Mouse (Mus musculus) stomach, embryonic 16.5 days (tissue): ENCODE data around the gene Galnt5. TPM values are rescaled to one million over a fixed set of nuclear protein-coding genes. Genes with fewer than 3 reads are reported as not detected.

Experiments
- ATAC-seq: fragments of 200-750 bp; cut with Nextera tagmentation; 2 replicates; pipeline ENCODE4 v1.8.0; 2017; ENCODE audit warnings: moderate number of reproducible peaks, moderate TSS enrichment; ENCODE audit not compliant: insufficient read depth, low FRiP score
- H3K27ac ChIP-seq: fragments of 300-500 bp; sonication (generic); 2 replicates; pipeline ENCODE4 v1.5.1; 2014; ENCODE audit warnings: low read length
- H3K27me3 ChIP-seq: fragments of 300-500 bp; sonication (generic); 2 replicates; pipeline ENCODE4 v1.6.1; 2014; ENCODE audit warnings: low read length, control low read depth, mixed read lengths; ENCODE audit not compliant: control insufficient read depth, insufficient read depth
- H3K36me3 ChIP-seq: fragments of 300-500 bp; sonication (generic); 2 replicates; pipeline ENCODE4 v1.6.1; 2014; ENCODE audit warnings: low read length; ENCODE audit not compliant: control insufficient read depth, insufficient read depth
- H3K4me1 ChIP-seq: fragments of 300-500 bp; sonication (generic); 2 replicates; pipeline ENCODE4 v1.6.1; 2014; ENCODE audit warnings: low read length, control low read depth, mixed read lengths; ENCODE audit not compliant: control insufficient read depth, insufficient read depth
- H3K4me2 ChIP-seq: fragments of 300-500 bp; sonication (generic); 2 replicates; pipeline ENCODE4 v1.6.1; 2014; ENCODE audit warnings: low read depth, low read length, mixed read lengths
- H3K4me3 ChIP-seq: fragments of 300-500 bp; sonication (generic); replicated peaks from 2 replicates; pipeline ENCODE4 v1.5.1; 2014; ENCODE audit warnings: mild to moderate bottlenecking, low read length
- H3K9ac ChIP-seq: fragments of 300-500 bp; sonication (generic); 2 replicates; pipeline ENCODE4 v1.6.1; 2014; ENCODE audit warnings: low read length
- H3K9me3 ChIP-seq: fragments of 300-500 bp; sonication (generic); replicated peaks from 2 replicates; pipeline ENCODE4 v1.6.1; 2016; ENCODE audit warnings: low read length, control low read depth; ENCODE audit not compliant: control insufficient read depth
- WGBS: fragments of 180-500 bp; shearing (Covaris S2); extraction: QIAGEN DNeasy Blood & Tissue Kit; methylation state at CpG from one replicate; pipeline ENCODE4 v1.1.7; 2014; 5-methylcytosine and 5-hydroxymethylcytosine counted together
- polyA plus RNA-seq: library from polyadenylated mRNA; unstranded; fragments of >200 nt; fragmentation: Nextera tagmentation; extraction: Ambion mirVana; gene quantifications from 2 replicates; pipeline ENCODE4 v1.2.1, GENCODE M21; 2015

Galnt5 gene
- polyA plus RNA-seq, 1 experiment from 2014 or later = 3.0 TPM

GRCm38 (mm10) chr2:58029404-58029803, 31.7 kb downstream of the Galnt5 start:
- Histone ChIP-seq H3K9ac (no peak overlapping the region), H3K4me3 (no peak overlapping the region), H3K4me2 (no peak overlapping the region), H3K27ac (no peak overlapping the region), H3K4me1 (no peaks in the 10 kb centered on the region), H3K27me3 (no peaks in the 10 kb centered on the region), H3K36me3 (no peaks in the 10 kb centered on the region), H3K9me3 (no peaks in the 10 kb centered on the region)
- no peak for ATAC-seq
- 20% methylated on average over 7 of the region's 7 CpGs for WGBS

GRCm38 (mm10) chr2:58031431-58031830, 33.7 kb downstream of the Galnt5 start:
- WGBS = 77% methylated on average over 3 of the region's 3 CpGs

GRCm38 (mm10) chr2:58035635-58036034, 38.0 kb downstream of the Galnt5 start:
- Histone ChIP-seq H3K9ac (no peak overlapping the region), H3K4me2 (no peak overlapping the region), H3K27ac (no peak overlapping the region), H3K27me3 (no peaks in the 10 kb centered on the region), H3K36me3 (no peaks in the 10 kb centered on the region), H3K4me1 (no peaks in the 10 kb centered on the region), H3K4me3 (no peak overlapping the region), H3K9me3 (no peaks in the 10 kb centered on the region)
- no peak for ATAC-seq
- WGBS = 74% methylated on average over 4 of the region's 4 CpGs

More at GRCm38 (mm10) chr2:58031431-58031830, 33.7 kb downstream of the Galnt5 start:
- Histone ChIP-seq H3K4me3 (no peak overlapping the region), H3K27me3 (no peaks in the 10 kb centered on the region), H3K36me3 (no peaks in the 10 kb centered on the region), H3K27ac (no peak overlapping the region), H3K4me1 (no peaks in the 10 kb centered on the region), H3K9ac (no peak overlapping the region), H3K4me2 (no peak overlapping the region), H3K9me3 (no peaks in the 10 kb centered on the region)
- no peak for ATAC-seq

GRCm38 (mm10) chr2:58036926-58037325, 39.2 kb downstream of the Galnt5 start:
- WGBS = 70% methylated on average over 2 of the region's 2 CpGs
- no peaks in the 10 kb centered on the region for H3K9me3 ChIP-seq
- H3K4me1 ChIP-seq = no peaks in the 10 kb centered on the region

GRCm38 (mm10) chr2:58041867-58042266, 44.2 kb downstream of the Galnt5 start:
- Histone ChIP-seq H3K4me3 (no peak overlapping the region), H3K4me1 (no peaks in the 10 kb centered on the region), H3K9ac (no peak overlapping the region), H3K4me2 (no peak overlapping the region), H3K9me3 (no peaks in the 10 kb centered on the region), H3K27me3 (no peaks in the 10 kb centered on the region), H3K36me3 (no peaks in the 10 kb centered on the region), H3K27ac (no peak overlapping the region)
- ATAC-seq = no peak
- 44% methylated on average over 7 of the region's 7 CpGs for WGBS

More at GRCm38 (mm10) chr2:58036926-58037325, 39.2 kb downstream of the Galnt5 start:
- Histone ChIP-seq H3K36me3 (no peaks in the 10 kb centered on the region), H3K27me3 (no peaks in the 10 kb centered on the region), H3K27ac (no peak overlapping the region), H3K9ac (no peak overlapping the region), H3K4me3 (no peak overlapping the region), H3K4me2 (no peak overlapping the region)
- ATAC-seq = no peak

GRCm38 (mm10) chr2:58052821-58053581, 55.3 kb downstream of the Galnt5 start, which contains the start of gene Ermn:
TSS of gene Ermn (minus strand) at chr2:58052864.
- no peaks in the 10 kb centered on the region for H3K36me3 ChIP-seq
- H3K27ac ChIP-seq = no peak within 1 kb of the TSS
- no peaks in the 10 kb centered on the region for H3K4me1 ChIP-seq
- H3K27me3 ChIP-seq = no peaks in the 10 kb centered on the region
- no peak within 1 kb of the TSS for H3K4me2 ChIP-seq
- no peaks in the 10 kb centered on the region for H3K9me3 ChIP-seq
- no peak within 1 kb of the TSS for H3K9ac ChIP-seq
- H3K4me3 ChIP-seq = no peak within 1 kb of the TSS
- ATAC-seq = no peak
- 45% methylated on average over 7 of the region's 7 CpGs for WGBS

- H3K27me3 ChIP-seq = no peaks in the 10 kb centered on the region
- H3K4me3 ChIP-seq = no peak overlapping the region
- no peaks in the 10 kb centered on the region for H3K4me1 ChIP-seq
- no peak overlapping the region for H3K27ac ChIP-seq
- ATAC-seq = no peak
- no peaks in the 10 kb centered on the region for H3K36me3 ChIP-seq
- no peak overlapping the region for H3K4me2 ChIP-seq
- no peak overlapping the region for H3K9ac ChIP-seq
- no peaks in the 10 kb centered on the region for H3K9me3 ChIP-seq
These were observed 57.7 kb downstream of the Galnt5 start for GRCm38 (mm10) chr2:58055383-58055782.

GRCm38 (mm10) chr2:58079849-58080248, 82.2 kb downstream of the Galnt5 start:
- Histone ChIP-seq H3K36me3 (no peaks in the 10 kb centered on the region), H3K4me1 (no peaks in the 10 kb centered on the region), H3K27me3 (no peaks in the 10 kb centered on the region), H3K4me3 (no peak overlapping the region), H3K9ac (no peak overlapping the region), H3K27ac (no peak overlapping the region), H3K9me3 (no peaks in the 10 kb centered on the region), H3K4me2 (no peak overlapping the region)
- ATAC-seq = no peak
- WGBS = 56% methylated on average over 1 of the region's 1 CpGs

- no peak for ATAC-seq
- no peaks in the 10 kb centered on the region for H3K36me3 ChIP-seq
- H3K27me3 ChIP-seq = no peaks in the 10 kb centered on the region
- H3K9ac ChIP-seq = no peak overlapping the region
- H3K27ac ChIP-seq = no peak overlapping the region
- H3K4me2 ChIP-seq = no peak overlapping the region
- no peaks in the 10 kb centered on the region for H3K4me1 ChIP-seq
- H3K9me3 ChIP-seq = no peaks in the 10 kb centered on the region
- no peak overlapping the region for H3K4me3 ChIP-seq
- WGBS = 90% methylated on average over 1 of the region's 1 CpGs
These were observed 88.7 kb downstream of the Galnt5 start for GRCm38 (mm10) chr2:58086420-58086819.
